Mouse (Mus musculus): ENCODE results near the gene Nasp. TPM values are rescaled to one million over a fixed set of nuclear protein-coding genes. Genes with fewer than 3 reads are reported as not detected.

Gene Nasp
- polyA plus RNA-seq, 1 experiment from 2014 or later, result 87.3 TPM

DNA sequence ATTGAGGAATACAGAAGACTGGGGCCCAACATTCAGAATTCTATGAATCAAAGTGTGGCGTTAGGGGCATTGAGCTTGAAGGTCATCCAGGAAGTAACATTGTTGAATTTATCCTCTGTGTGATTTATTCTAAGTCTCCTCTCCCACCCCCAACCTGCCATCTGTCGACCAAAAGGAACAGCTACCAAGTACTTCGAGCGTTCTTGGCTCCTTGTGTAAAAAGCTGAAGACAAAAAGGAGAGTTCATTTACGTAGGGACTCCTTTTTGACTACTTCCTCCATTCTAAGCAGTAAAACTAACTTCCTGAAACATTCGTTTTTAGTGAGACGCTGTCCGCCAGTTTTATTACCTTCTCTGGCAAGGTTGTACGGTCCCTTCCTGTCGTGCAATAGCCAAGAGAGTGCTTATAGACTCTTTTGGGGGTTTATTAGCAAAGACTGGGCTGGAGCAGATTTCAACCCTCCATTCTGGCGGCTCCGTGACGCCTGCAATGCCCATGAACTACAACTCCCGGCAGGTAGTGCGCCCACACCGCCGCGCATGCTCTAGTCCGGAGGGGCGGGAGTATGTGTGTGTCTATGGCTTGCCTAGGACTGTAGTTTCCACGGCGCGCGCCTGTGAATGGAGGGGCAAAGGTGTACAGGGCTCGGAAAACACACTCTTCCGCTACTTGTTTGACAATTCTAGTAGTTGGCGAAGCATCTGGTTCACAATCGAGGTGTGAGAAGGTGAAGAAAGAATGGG, 71.0 kb downstream of the Nasp start:
- WGBS, result under 1% methylated on average over 28 of the region's 28 CpGs
- peak overlapping the region; percentile 99 for H3K27ac ChIP-seq (replicated peaks)
- peak; percentile 89 for ATAC-seq (ENCODE audit: extremely low read depth, insufficient number of reproducible peaks, low FRiP score, low TSS enrichment)
- H3K9ac ChIP-seq, result peak overlapping the region; percentile 96
- H3K4me3 ChIP-seq, result peak overlapping the region; percentile 93
- no peaks in the 10 kb centered on the region for H3K27me3 ChIP-seq (replicated peaks)
- H3K36me3 ChIP-seq, result peaks cover 23% of the 10 kb centered on the region
- peaks cover 30% of the 10 kb centered on the region for H3K4me1 ChIP-seq
- no peaks in the 10 kb centered on the region for H3K9me3 ChIP-seq
- peak overlapping the region; percentile 88 for H3K4me2 ChIP-seq

DNA sequence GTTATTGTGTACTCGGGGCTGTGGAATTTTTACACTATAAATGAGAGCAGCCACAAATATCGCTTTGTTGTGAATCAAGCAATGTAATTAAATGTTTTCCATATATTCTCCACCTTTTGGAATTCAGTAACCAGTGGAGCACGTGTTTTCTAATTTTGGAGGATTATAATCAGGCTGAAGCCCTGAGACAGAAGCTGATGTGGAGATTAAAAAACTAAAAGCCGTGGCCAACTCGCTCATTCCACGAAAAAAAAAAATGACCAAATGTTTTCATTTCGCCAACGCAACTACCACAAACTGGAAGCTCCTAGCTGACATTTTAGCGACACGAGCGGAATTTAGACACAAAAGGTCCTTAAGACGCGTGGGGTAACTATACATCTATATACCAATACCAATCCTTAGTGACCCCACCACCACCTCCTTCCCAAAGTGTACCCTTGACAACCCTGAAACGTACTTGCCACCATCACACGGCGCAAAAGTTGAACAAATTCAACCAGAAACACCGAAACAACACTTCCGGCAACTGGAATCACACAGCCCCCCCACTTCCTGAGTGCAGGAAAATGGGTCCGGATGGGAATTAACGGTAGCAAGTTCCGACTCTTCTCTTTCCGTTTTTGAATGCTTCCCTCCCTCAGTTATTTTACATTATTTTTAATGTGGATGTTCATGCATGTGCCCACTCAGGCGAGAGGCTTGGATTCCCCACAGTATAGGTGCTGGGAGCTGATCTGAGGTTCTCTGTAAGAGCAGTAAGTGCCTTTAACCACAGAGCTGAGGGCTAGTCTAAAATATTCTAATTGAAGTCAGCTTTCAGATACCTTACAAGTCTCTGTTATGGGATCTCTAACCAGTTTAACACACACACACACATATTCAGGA, 72.1 kb downstream of the Nasp start, which contains the start of gene Tmem69:
TSS of gene Tmem69 (minus strand) at position 524 of the 888 bp plus-strand sequence.
- H3K9ac ChIP-seq, result peak within 1 kb of the TSS; percentile 96
- peaks cover 24% of the 10 kb centered on the region for H3K4me1 ChIP-seq
- WGBS, result 4% methylated on average over 23 of the region's 23 CpGs
- H3K9me3 ChIP-seq, result no peaks in the 10 kb centered on the region
- no peak for ATAC-seq (ENCODE audit: extremely low read depth, insufficient number of reproducible peaks, low FRiP score, low TSS enrichment)
- H3K36me3 ChIP-seq, result peaks cover 22% of the 10 kb centered on the region
- H3K27me3 ChIP-seq (replicated peaks), result no peaks in the 10 kb centered on the region
- H3K27ac ChIP-seq (replicated peaks), result peak within 1 kb of the TSS; percentile 99
- H3K4me3 ChIP-seq, result peak within 1 kb of the TSS; percentile 93
- peak within 1 kb of the TSS; percentile 88 for H3K4me2 ChIP-seq

DNA sequence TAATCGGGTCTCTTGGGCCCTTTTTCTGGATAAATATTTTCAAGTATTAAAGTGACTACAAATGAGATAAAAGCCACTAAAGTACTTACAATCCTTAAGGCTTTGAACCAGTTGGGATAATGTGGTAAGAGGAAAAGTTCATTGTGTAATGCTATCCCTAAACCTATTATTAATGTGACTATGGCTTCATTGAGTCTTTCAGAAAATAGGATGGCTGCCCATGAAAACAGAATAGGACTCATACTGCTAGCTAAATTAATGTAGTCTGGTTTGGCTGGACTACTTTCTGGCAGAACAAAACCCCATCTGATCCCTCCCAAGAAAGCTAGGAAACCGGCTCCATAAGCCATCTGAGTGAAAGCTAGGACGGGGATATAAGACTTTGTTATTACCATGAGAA, 74.7 kb downstream of the Nasp start:
- Histone ChIP-seq H3K4me2 (no peak overlapping the region), H3K9ac (no peak overlapping the region), H3K36me3 (peaks cover 22% of the 10 kb centered on the region), H3K27ac (replicated peaks) (no peak overlapping the region), H3K9me3 (no peaks in the 10 kb centered on the region), H3K4me3 (no peak overlapping the region), H3K27me3 (replicated peaks) (no peaks in the 10 kb centered on the region), H3K4me1 (0 out of 2 replicates have a peak, but pooled peaks cover 9% of the 10 kb centered on the region)
- 94% methylated on average over 3 of the region's 3 CpGs for WGBS
- ATAC-seq (ENCODE audit: extremely low read depth, insufficient number of reproducible peaks, low FRiP score, low TSS enrichment), result no peak

Other genes starting within 250 kb of the Nasp start
- 12.8 and 12.9 TPM in 2 replicates for gene Mast2, start 163.8 kb downstream of the Nasp start, polyA plus RNA-seq (2015; fragmentation: Nextera tagmentation; extraction: Ambion mirVana)
- gene Ipp, start 120.4 kb downstream of the Nasp start, polyA plus RNA-seq (2015; fragmentation: Nextera tagmentation; extraction: Ambion mirVana), result 14.3 and 15.6 TPM in 2 replicates
- gene Tmem69, start 72.0 kb downstream of the Nasp start, polyA plus RNA-seq (2015; fragmentation: Nextera tagmentation; extraction: Ambion mirVana), result 24.3 and 24.6 TPM in 2 replicates
- 24.4 and 25.0 TPM in 2 replicates for gene Gpbp1l1, start 70.3 kb downstream of the Nasp start, polyA plus RNA-seq (2015; fragmentation: Nextera tagmentation; extraction: Ambion mirVana)
- gene Ccdc17, start 31.3 kb downstream of the Nasp start, polyA plus RNA-seq (2015; fragmentation: Nextera tagmentation; extraction: Ambion mirVana), result 3.1 and 3.6 TPM in 2 replicates
- gene Akr1a1, start 23.7 kb upstream of the Nasp start, polyA plus RNA-seq (2015; fragmentation: Nextera tagmentation; extraction: Ambion mirVana), result 580 and 636 TPM in 2 replicates
- 967 and 1,034 TPM in 2 replicates for gene Prdx1, start 57.6 kb upstream of the Nasp start, polyA plus RNA-seq (2015; fragmentation: Nextera tagmentation; extraction: Ambion mirVana)
- 33.5 and 35.1 TPM in 2 replicates for gene Mmachc, start 80.5 kb upstream of the Nasp start, polyA plus RNA-seq (2015; fragmentation: Nextera tagmentation; extraction: Ambion mirVana)
- gene Ccdc163, start 80.6 kb upstream of the Nasp start, polyA plus RNA-seq (2015; fragmentation: Nextera tagmentation; extraction: Ambion mirVana), result 17.9 and 20.2 TPM in 2 replicates
- gene Tesk2, start 93.0 kb upstream of the Nasp start, polyA plus RNA-seq (2015; fragmentation: Nextera tagmentation; extraction: Ambion mirVana), result 3.0 and 3.2 TPM in 2 replicates
- 19.8 and 21.1 TPM in 2 replicates for gene Toe1, start 179.7 kb upstream of the Nasp start, polyA plus RNA-seq (2015; fragmentation: Nextera tagmentation; extraction: Ambion mirVana)
- gene Mutyh, start 179.8 kb upstream of the Nasp start, polyA plus RNA-seq (2015; fragmentation: Nextera tagmentation; extraction: Ambion mirVana), result 7.8 and 8.5 TPM in 2 replicates
- gene Hpdl, start 193.8 kb upstream of the Nasp start, polyA plus RNA-seq (2015; fragmentation: Nextera tagmentation; extraction: Ambion mirVana), result 0.70 and 1.0 TPM in 2 replicates
- 0.43 and 0.66 TPM in 2 replicates for gene Zswim5, start 249.4 kb upstream of the Nasp start, polyA plus RNA-seq (2015; fragmentation: Nextera tagmentation; extraction: Ambion mirVana)